Mouse (Mus musculus): Measurements from ENCODE around the gene Epha4.

The Epha4 gene

GRCm38 (mm10) chr1:77484766-77485596 lies 29.9 kb downstream of the Epha4 start:
- DNase-seq (ENCODE audit: low spot score in 2 of 2), result no peak

- DNase-seq (ENCODE audit: low spot score in 2 of 2), result no peak
These were observed 39.0 kb downstream of the Epha4 start for GRCm38 (mm10) chr1:77475808-77476413.

GRCm38 (mm10) chr1:77473446-77474376 lies 41.2 kb downstream of the Epha4 start:
- DNase-seq (ENCODE audit: low spot score in 2 of 2), result no peak

GRCm38 (mm10) chr1:77472566-77472965 lies 42.3 kb downstream of the Epha4 start:
- DNase-seq (ENCODE audit: low spot score in 2 of 2), result no peak

- no peak for DNase-seq (ENCODE audit: low spot score in 2 of 2)
These were observed 43.4 kb downstream of the Epha4 start for GRCm38 (mm10) chr1:77471447-77471846.

- DNase-seq (ENCODE audit: low spot score in 2 of 2), result no peak
These were observed 43.9 kb downstream of the Epha4 start for GRCm38 (mm10) chr1:77471037-77471436.

GRCm38 (mm10) chr1:77468717-77469314 lies 46.1 kb downstream of the Epha4 start:
- DNase-seq (ENCODE audit: low spot score in 2 of 2), result no peak

- DNase-seq (ENCODE audit: low spot score in 2 of 2), result no peak
These were observed 49.4 kb downstream of the Epha4 start for GRCm38 (mm10) chr1:77465524-77465923.

GRCm38 (mm10) chr1:77464108-77464507 lies 50.8 kb downstream of the Epha4 start:
- no peak for DNase-seq (ENCODE audit: low spot score in 2 of 2)

- no peak for DNase-seq (ENCODE audit: low spot score in 2 of 2)
These were observed 52.8 kb downstream of the Epha4 start for GRCm38 (mm10) chr1:77461877-77462615.

GRCm38 (mm10) chr1:77460831-77461629 lies 53.9 kb downstream of the Epha4 start:
- no peak for DNase-seq (ENCODE audit: low spot score in 2 of 2)

- no peak for DNase-seq (ENCODE audit: low spot score in 2 of 2)
These were observed 56.0 kb downstream of the Epha4 start for GRCm38 (mm10) chr1:77458751-77459385.

- no peak for DNase-seq (ENCODE audit: low spot score in 2 of 2)
These were observed 57.5 kb downstream of the Epha4 start for GRCm38 (mm10) chr1:77457446-77457800.

GRCm38 (mm10) chr1:77456695-77457445 lies 58.0 kb downstream of the Epha4 start:
- DNase-seq (ENCODE audit: low spot score in 2 of 2), result no peak

GRCm38 (mm10) chr1:77453811-77454210 lies 61.1 kb downstream of the Epha4 start:
- DNase-seq (ENCODE audit: low spot score in 2 of 2), result no peak

- no peak for DNase-seq (ENCODE audit: low spot score in 2 of 2)
These were observed 62.2 kb downstream of the Epha4 start for GRCm38 (mm10) chr1:77452721-77453120.

- DNase-seq (ENCODE audit: low spot score in 2 of 2), result no peak
These were observed 63.3 kb downstream of the Epha4 start for GRCm38 (mm10) chr1:77451541-77451940.

- no peak for DNase-seq (ENCODE audit: low spot score in 2 of 2)
These were observed 64.7 kb downstream of the Epha4 start for GRCm38 (mm10) chr1:77450201-77450600.

- DNase-seq (ENCODE audit: low spot score in 2 of 2), result no peak
These were observed 67.8 kb downstream of the Epha4 start for GRCm38 (mm10) chr1:77447061-77447614.
